Mouse (Mus musculus) hindbrain, embryonic 10.5 days (tissue): ENCODE measurements around the gene Tgm4. TPM values are rescaled to one million over a fixed set of nuclear protein-coding genes. Genes with fewer than 3 reads are reported as not detected.

ENCODE experiments used
- DNase-seq: peaks from one replicate; pipeline ENCODE4 v3.0.0-alpha.2; 2017; ENCODE audit warnings: low spot score
- H3K27ac ChIP-seq: fragments of 300-500 bp; sonication (generic); 2 replicates; pipeline ENCODE4 v1.5.1; 2016; ENCODE audit warnings: mild to moderate bottlenecking, moderate library complexity
- H3K27me3 ChIP-seq: fragments of 300-500 bp; sonication (generic); 2 replicates; pipeline ENCODE4 v1.6.1; 2016; ENCODE audit warnings: mild to moderate bottlenecking; ENCODE audit not compliant: poor library complexity, insufficient read depth, severe bottlenecking
- H3K36me3 ChIP-seq: fragments of 300-500 bp; sonication (generic); 2 replicates; pipeline ENCODE4 v1.6.1; 2016; ENCODE audit warnings: mild to moderate bottlenecking, moderate library complexity
- H3K4me1 ChIP-seq: fragments of 300-500 bp; sonication (generic); replicated peaks from 2 replicates; pipeline ENCODE4 v1.6.1; 2016; ENCODE audit warnings: mild to moderate bottlenecking
- H3K4me3 ChIP-seq: fragments of 300-500 bp; sonication (generic); 2 replicates; pipeline ENCODE4 v1.5.1; 2016; ENCODE audit warnings: mild to moderate bottlenecking, moderate library complexity
- H3K9me3 ChIP-seq: fragments of 300-500 bp; sonication (generic); 2 replicates; pipeline ENCODE4 v1.6.1; 2016; ENCODE audit warnings: mild to moderate bottlenecking, moderate library complexity
- WGBS: fragments of 180-500 bp; shearing (Covaris S2); methylation state at CpG from one replicate; pipeline ENCODE4 v1.1.7; 2016; 5-methylcytosine and 5-hydroxymethylcytosine counted together
- polyA plus RNA-seq: library from polyadenylated mRNA; unstranded; fragments of >200 nt; fragmentation: Nextera tagmentation; extraction: Ambion mirVana; gene quantifications from 2 replicates; pipeline ENCODE4 v1.2.1, GENCODE M21; 2016

Tgm4 gene
- 0.42 and 0.48 TPM in 2 replicates for polyA plus RNA-seq

GRCm38 (mm10) chr9:123034426-123034825, at the start of gene Tgm4:
Gene Tgm4 (plus strand): TSS chr9:123034726.
- Histone ChIP-seq H3K27me3 (no peaks in the 10 kb centered on the region), H3K36me3 (no peaks in the 10 kb centered on the region), H3K27ac (no peak within 1 kb of the TSS), H3K4me3 (no peak within 1 kb of the TSS), H3K9me3 (no peaks in the 10 kb centered on the region), H3K4me1 (peaks cover 10% of the 10 kb centered on the region; the same call in 1 of the 2 replicates)
- DNase-seq, result no peak
- 88% methylated on average over 4 of the region's 4 CpGs for WGBS

- Histone ChIP-seq H3K4me3 (no peak overlapping the region), H3K27me3 (no peaks in the 10 kb centered on the region), H3K36me3 (peaks cover 97% of the 10 kb centered on the region), H3K27ac (no peak overlapping the region), H3K4me1 (no peaks in the 10 kb centered on the region), H3K9me3 (no peaks in the 10 kb centered on the region)
- 94% methylated on average over 10 of the region's 10 CpGs for WGBS
- no peak for DNase-seq
Observed at GRCm38 (mm10) chr9:122998406-122999192, 35.9 kb upstream of the Tgm4 start.

GRCm38 (mm10) chr9:122999193-122999586, 35.3 kb upstream of the Tgm4 start:
- no peaks in the 10 kb centered on the region for H3K27me3 ChIP-seq
- DNase-seq, result no peak
- 94% methylated on average over 4 of the region's 4 CpGs for WGBS
- H3K4me3 ChIP-seq, result no peak overlapping the region
- peaks cover 97% of the 10 kb centered on the region for H3K36me3 ChIP-seq
- no peaks in the 10 kb centered on the region for H3K4me1 ChIP-seq
- H3K27ac ChIP-seq, result no peak overlapping the region
- no peaks in the 10 kb centered on the region for H3K9me3 ChIP-seq

DNA sequence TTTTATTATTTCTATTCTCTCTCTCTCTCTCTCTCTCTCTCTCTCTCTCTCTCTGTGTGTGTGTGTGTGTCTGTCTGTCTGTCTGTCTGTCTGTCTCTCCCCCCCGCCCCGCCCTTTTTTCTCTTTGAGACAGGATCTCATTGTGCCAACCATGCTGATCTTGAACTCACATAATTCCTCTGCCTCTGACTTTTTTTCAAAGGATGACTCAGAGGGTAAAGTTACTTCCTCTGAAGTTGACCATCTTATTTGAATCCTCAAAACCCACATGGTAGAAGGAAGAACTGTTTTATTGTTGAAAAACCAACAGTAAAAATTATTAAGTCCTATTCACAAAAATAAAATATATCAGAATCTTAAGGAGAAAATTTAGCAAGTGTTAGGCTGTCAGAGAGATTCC, 29.8 kb upstream of the Tgm4 start:
- no peak overlapping the region for H3K4me3 ChIP-seq
- no peak for DNase-seq
- no peaks in the 10 kb centered on the region for H3K4me1 ChIP-seq
- no peaks in the 10 kb centered on the region for H3K27me3 ChIP-seq
- no peak overlapping the region for H3K27ac ChIP-seq
- no peaks in the 10 kb centered on the region for H3K9me3 ChIP-seq
- peaks cover 100% of the 10 kb centered on the region for H3K36me3 ChIP-seq
- WGBS, result 95% methylated on average over 2 of the region's 2 CpGs

DNA sequence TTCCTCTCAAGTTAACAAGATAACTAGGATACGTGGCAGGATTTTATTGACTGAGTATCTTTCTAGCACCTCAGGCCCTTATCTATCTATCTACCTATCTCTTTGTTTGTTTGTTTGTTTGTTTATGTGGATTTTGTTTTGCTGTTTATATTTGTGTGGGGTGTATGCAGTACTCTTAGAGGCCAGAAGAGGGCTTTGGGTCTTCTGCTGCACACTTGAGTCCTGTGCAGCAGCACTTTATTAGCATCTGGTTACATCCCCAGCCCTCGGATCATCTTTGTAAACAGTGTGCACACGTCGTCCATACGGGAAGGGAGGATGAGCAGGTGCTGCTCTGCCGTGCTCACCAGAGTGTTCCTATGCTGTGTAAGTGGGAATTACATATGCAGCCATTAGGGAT, 28.5 kb upstream of the Tgm4 start:
- Histone ChIP-seq H3K4me1 (no peaks in the 10 kb centered on the region), H3K9me3 (no peaks in the 10 kb centered on the region), H3K36me3 (peaks cover 100% of the 10 kb centered on the region), H3K4me3 (no peak overlapping the region), H3K27ac (no peak overlapping the region), H3K27me3 (no peaks in the 10 kb centered on the region)
- 87% methylated on average over 6 of the region's 6 CpGs for WGBS
- no peak for DNase-seq

DNA sequence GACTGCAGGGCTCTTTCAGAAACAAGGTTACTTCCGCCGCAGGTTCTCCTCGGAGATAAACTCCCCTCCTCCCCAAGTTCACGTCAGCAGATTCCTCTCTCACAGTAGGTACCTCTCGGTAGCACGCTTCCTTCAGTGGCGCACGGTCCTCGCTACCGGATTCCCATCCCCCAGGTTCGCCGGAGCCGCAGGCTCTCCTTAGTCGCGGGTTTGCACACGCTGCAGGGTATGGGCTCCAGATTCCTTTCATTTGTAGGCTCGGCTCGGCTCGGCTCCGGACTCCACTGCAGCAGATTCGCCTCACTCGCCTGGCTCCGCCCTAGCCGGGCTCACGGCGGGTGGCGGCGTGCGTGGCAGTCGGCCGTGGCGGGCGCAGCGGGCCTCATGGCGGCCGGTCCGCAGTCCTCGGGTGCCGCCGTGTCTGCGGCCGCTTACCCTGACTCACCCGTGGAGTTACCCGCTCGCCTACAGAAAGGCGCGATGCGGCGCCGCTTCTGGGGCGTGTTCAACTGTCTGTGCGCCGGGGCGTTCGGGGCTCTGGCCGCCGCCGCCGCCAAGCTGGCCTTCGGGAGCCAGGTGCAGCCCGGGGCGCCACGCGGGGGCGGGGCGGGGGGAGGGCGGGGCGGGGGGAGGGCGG, 13.4 kb upstream of the Tgm4 start, which contains the start of gene Tmem42:
TSS of gene Tmem42 (plus strand) at position 332 of the 637 bp plus-strand sequence.
- Histone ChIP-seq H3K4me3 (peak within 1 kb of the TSS; percentile 80), H3K9me3 (no peaks in the 10 kb centered on the region), H3K4me1 (peaks cover 23% of the 10 kb centered on the region), H3K27ac (peak within 1 kb of the TSS; percentile 94), H3K36me3 (peaks cover 28% of the 10 kb centered on the region), H3K27me3 (no peaks in the 10 kb centered on the region)
- peak; percentile 86 for DNase-seq
- WGBS, result under 1% methylated on average over 55 of the region's 69 CpGs

- Histone ChIP-seq H3K9me3 (no peaks in the 10 kb centered on the region), H3K4me3 (peak overlapping the region; percentile 80), H3K36me3 (peaks cover 21% of the 10 kb centered on the region), H3K27me3 (no peaks in the 10 kb centered on the region), H3K27ac (peak overlapping the region; percentile 94), H3K4me1 (peaks cover 23% of the 10 kb centered on the region)
- 45% methylated on average over 17 of the region's 24 CpGs for WGBS
- DNase-seq, result no peak
Observed at GRCm38 (mm10) chr9:123021636-123022379, 12.7 kb upstream of the Tgm4 start.

- H3K27me3 ChIP-seq, result no peaks in the 10 kb centered on the region
- H3K27ac ChIP-seq, result no peak overlapping the region
- H3K4me3 ChIP-seq, result no peak overlapping the region
- WGBS, result 87% methylated on average over 2 of the region's 2 CpGs
- H3K36me3 ChIP-seq, result no peaks in the 10 kb centered on the region
- no peaks in the 10 kb centered on the region for H3K9me3 ChIP-seq
- no peak for DNase-seq
- H3K4me1 ChIP-seq, result peaks cover 26% of the 10 kb centered on the region
Observed at GRCm38 (mm10) chr9:123024201-123024600, 10.3 kb upstream of the Tgm4 start.

GRCm38 (mm10) chr9:123031496-123032246, 2.9 kb upstream of the Tgm4 start:
- Histone ChIP-seq H3K27me3 (no peaks in the 10 kb centered on the region), H3K9me3 (no peaks in the 10 kb centered on the region), H3K27ac (no peak overlapping the region), H3K36me3 (no peaks in the 10 kb centered on the region), H3K4me1 (peaks cover 16% of the 10 kb centered on the region; the same call in 1 of the 2 replicates), H3K4me3 (no peak overlapping the region)
- DNase-seq, result no peak
- WGBS, result 87% methylated on average over 13 of the region's 13 CpGs

- H3K4me3 ChIP-seq, result no peak overlapping the region
- H3K4me1 ChIP-seq, result no peaks in the 10 kb centered on the region
- no peaks in the 10 kb centered on the region for H3K9me3 ChIP-seq
- no peak overlapping the region for H3K27ac ChIP-seq
- no peaks in the 10 kb centered on the region for H3K27me3 ChIP-seq
- DNase-seq, result no peak
- 79% methylated on average over 1 of the region's 1 CpGs for WGBS
- no peaks in the 10 kb centered on the region for H3K36me3 ChIP-seq
Observed at GRCm38 (mm10) chr9:123047665-123048064, 13.1 kb downstream of the Tgm4 start.

DNA sequence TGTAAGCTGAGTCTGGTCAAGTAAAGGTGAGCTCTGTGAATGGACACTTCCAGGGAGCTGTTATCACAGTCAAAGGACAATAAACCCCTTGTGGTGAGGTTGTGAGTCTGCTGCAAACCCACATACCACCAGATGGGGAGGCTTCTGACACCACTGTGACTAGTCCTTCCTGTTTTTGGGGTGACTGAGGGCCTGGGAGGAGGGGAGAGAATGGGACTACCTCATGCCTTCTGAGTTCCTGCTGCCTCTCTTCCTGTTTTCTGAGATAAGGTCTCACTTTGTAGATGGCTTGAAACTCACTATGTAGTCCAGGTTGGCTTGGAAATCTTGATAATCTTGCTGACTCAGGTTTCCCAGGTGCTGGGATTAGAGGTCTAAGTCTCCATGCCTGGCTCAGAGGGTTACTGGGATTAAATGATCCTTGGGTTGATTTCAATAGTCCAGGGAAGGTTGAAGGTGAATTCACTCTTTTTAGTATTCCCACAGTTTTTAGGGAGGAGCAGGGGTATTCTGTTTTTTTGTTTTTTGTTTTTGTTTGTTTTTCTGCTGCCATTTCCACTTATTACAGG, 24.3 kb downstream of the Tgm4 start:
- Histone ChIP-seq H3K9me3 (no peaks in the 10 kb centered on the region), H3K4me3 (no peak overlapping the region), H3K36me3 (no peaks in the 10 kb centered on the region), H3K4me1 (no peaks in the 10 kb centered on the region), H3K27me3 (no peaks in the 10 kb centered on the region), H3K27ac (no peak overlapping the region)
- DNase-seq, result no peak

GRCm38 (mm10) chr9:123060172-123060571, 25.6 kb downstream of the Tgm4 start:
- H3K4me3 ChIP-seq, result no peak overlapping the region
- no peaks in the 10 kb centered on the region for H3K4me1 ChIP-seq
- H3K27ac ChIP-seq, result no peak overlapping the region
- DNase-seq, result no peak
- no peaks in the 10 kb centered on the region for H3K9me3 ChIP-seq
- no peaks in the 10 kb centered on the region for H3K27me3 ChIP-seq
- no peaks in the 10 kb centered on the region for H3K36me3 ChIP-seq
- WGBS, result 89% methylated on average over 3 of the region's 3 CpGs
